Mouse (Mus musculus): Measurements from ENCODE around the gene Kcp. TPM values are rescaled to one million over a fixed set of nuclear protein-coding genes. Genes with fewer than 3 reads are reported as not detected.
A peak's percentile ranks its signal among the peaks of the same experiment; 100 is the strongest.

Kcp gene
- polyA plus RNA-seq, 1 experiment, result 26.4 TPM

GRCm38 (mm10) chr6:29500177-29500576, 7.6 kb downstream of the Kcp start:
- Histone ChIP-seq H3K4me3 (ENCODE audit: insufficient read depth, low read depth, low read length) (no peak overlapping the region), H3K27ac (replicated peaks; ENCODE audit: low read depth, low read length) (no peak overlapping the region), H3K4me1 (ENCODE audit: control insufficient read depth, insufficient read depth, insufficient read length, low read length) (no peaks in the 10 kb centered on the region)

GRCm38 (mm10) chr6:29497791-29498190, 10.0 kb downstream of the Kcp start:
- no peaks in the 10 kb centered on the region for H3K4me1 ChIP-seq (ENCODE audit: control insufficient read depth, insufficient read depth, insufficient read length, low read length)
- H3K27ac ChIP-seq (replicated peaks; ENCODE audit: low read depth, low read length), result no peak overlapping the region
- no peak overlapping the region for H3K4me3 ChIP-seq (ENCODE audit: insufficient read depth, low read depth, low read length)

- no peak overlapping the region for H3K4me3 ChIP-seq (ENCODE audit: insufficient read depth, low read depth, low read length)
- H3K4me1 ChIP-seq (ENCODE audit: control insufficient read depth, insufficient read depth, insufficient read length, low read length), result no peaks in the 10 kb centered on the region
- no peak overlapping the region for H3K27ac ChIP-seq (replicated peaks; ENCODE audit: low read depth, low read length)
Observed at GRCm38 (mm10) chr6:29496270-29496669, 11.5 kb downstream of the Kcp start.

GRCm38 (mm10) chr6:29494101-29494500, 13.7 kb downstream of the Kcp start:
- Histone ChIP-seq H3K4me1 (ENCODE audit: control insufficient read depth, insufficient read depth, insufficient read length, low read length) (no peaks in the 10 kb centered on the region), H3K27ac (replicated peaks; ENCODE audit: low read depth, low read length) (no peak overlapping the region), H3K4me3 (ENCODE audit: insufficient read depth, low read depth, low read length) (no peak overlapping the region)

- Histone ChIP-seq H3K27ac (replicated peaks; ENCODE audit: low read depth, low read length) (no peak overlapping the region), H3K4me3 (ENCODE audit: insufficient read depth, low read depth, low read length) (no peak overlapping the region), H3K4me1 (ENCODE audit: control insufficient read depth, insufficient read depth, insufficient read length, low read length) (no peaks in the 10 kb centered on the region; the same call in 1 of the 2 replicates)
Observed at GRCm38 (mm10) chr6:29485951-29486350, 21.8 kb downstream of the Kcp start.

GRCm38 (mm10) chr6:29484716-29485559, 22.8 kb downstream of the Kcp start:
- H3K27ac ChIP-seq (replicated peaks; ENCODE audit: low read depth, low read length), result no peak overlapping the region
- H3K4me3 ChIP-seq (ENCODE audit: insufficient read depth, low read depth, low read length), result peak overlapping the region; percentile 47
- no peaks in the 10 kb centered on the region; the same call in 1 of the 2 replicates for H3K4me1 ChIP-seq (ENCODE audit: control insufficient read depth, insufficient read depth, insufficient read length, low read length)

GRCm38 (mm10) chr6:29482691-29483090, 25.1 kb downstream of the Kcp start:
- H3K4me1 ChIP-seq (ENCODE audit: control insufficient read depth, insufficient read depth, insufficient read length, low read length), result no peaks in the 10 kb centered on the region; the same call in 1 of the 2 replicates
- H3K27ac ChIP-seq (replicated peaks; ENCODE audit: low read depth, low read length), result no peak overlapping the region
- no peak overlapping the region for H3K4me3 ChIP-seq (ENCODE audit: insufficient read depth, low read depth, low read length)

GRCm38 (mm10) chr6:29474736-29475135, 33.0 kb downstream of the Kcp start:
- H3K27ac ChIP-seq (replicated peaks; ENCODE audit: low read depth, low read length), result peak overlapping the region; percentile 95
- H3K4me1 ChIP-seq (ENCODE audit: control insufficient read depth, insufficient read depth, insufficient read length, low read length), result peaks cover 3% of the 10 kb centered on the region; the same call in 1 of the 2 replicates
- peak overlapping the region; percentile 62; the same call in 1 of the 2 replicates for H3K4me3 ChIP-seq (ENCODE audit: insufficient read depth, low read depth, low read length)

GRCm38 (mm10) chr6:29473941-29474691, 33.6 kb downstream of the Kcp start:
- peak overlapping the region; percentile 62 for H3K4me3 ChIP-seq (ENCODE audit: insufficient read depth, low read depth, low read length)
- H3K27ac ChIP-seq (replicated peaks; ENCODE audit: low read depth, low read length), result peak overlapping the region; percentile 95
- peaks cover 3% of the 10 kb centered on the region; the same call in 1 of the 2 replicates for H3K4me1 ChIP-seq (ENCODE audit: control insufficient read depth, insufficient read depth, insufficient read length, low read length)

- H3K4me1 ChIP-seq (ENCODE audit: control insufficient read depth, insufficient read depth, insufficient read length, low read length), result peaks cover 3% of the 10 kb centered on the region; the same call in 1 of the 2 replicates
- no peak within 1 kb of the TSS for H3K4me3 ChIP-seq (ENCODE audit: insufficient read depth, low read depth, low read length)
- H3K27ac ChIP-seq (replicated peaks; ENCODE audit: low read depth, low read length), result no peak within 1 kb of the TSS
Observed at GRCm38 (mm10) chr6:29471137-29471536, 36.6 kb downstream of the Kcp start, which contains the start of gene Atp6v1fnb. TSS of gene Atp6v1fnb (plus strand) at chr6:29471437.

- Histone ChIP-seq H3K4me1 (ENCODE audit: control insufficient read depth, insufficient read depth, insufficient read length, low read length) (no peaks in the 10 kb centered on the region), H3K27ac (replicated peaks; ENCODE audit: low read depth, low read length) (no peak overlapping the region), H3K4me3 (ENCODE audit: insufficient read depth, low read depth, low read length) (peak overlapping the region; percentile 89)
Observed at GRCm38 (mm10) chr6:29468851-29469250, 38.9 kb downstream of the Kcp start.

GRCm38 (mm10) chr6:29467583-29468354, 40.0 kb downstream of the Kcp start, which contains the start of gene Atp6v1f:
TSS of gene Atp6v1f (plus strand) at chr6:29467718.
- H3K27ac ChIP-seq (replicated peaks; ENCODE audit: low read depth, low read length), result peak within 1 kb of the TSS; percentile 32
- peak within 1 kb of the TSS; percentile 89 for H3K4me3 ChIP-seq (ENCODE audit: insufficient read depth, low read depth, low read length)
- no peaks in the 10 kb centered on the region for H3K4me1 ChIP-seq (ENCODE audit: control insufficient read depth, insufficient read depth, insufficient read length, low read length)

GRCm38 (mm10) chr6:29463388-29463787, 44.4 kb downstream of the Kcp start:
- H3K4me1 ChIP-seq (ENCODE audit: control insufficient read depth, insufficient read depth, insufficient read length, low read length), result no peaks in the 10 kb centered on the region
- no peak overlapping the region for H3K4me3 ChIP-seq (ENCODE audit: insufficient read depth, low read depth, low read length)

GRCm38 (mm10) chr6:29461502-29461901, 46.2 kb downstream of the Kcp start:
- no peak overlapping the region for H3K27ac ChIP-seq (replicated peaks; ENCODE audit: low read depth, low read length)
- H3K4me1 ChIP-seq (ENCODE audit: control insufficient read depth, insufficient read depth, insufficient read length, low read length), result no peaks in the 10 kb centered on the region
- no peak overlapping the region for H3K4me3 ChIP-seq (ENCODE audit: insufficient read depth, low read depth, low read length)

More at GRCm38 (mm10) chr6:29463388-29463787, 44.4 kb downstream of the Kcp start:
- H3K27ac ChIP-seq (replicated peaks; ENCODE audit: low read depth, low read length), result no peak overlapping the region

GRCm38 (mm10) chr6:29450667-29451066, 57.1 kb downstream of the Kcp start:
- H3K4me3 ChIP-seq (ENCODE audit: insufficient read depth, low read depth, low read length), result no peak overlapping the region
- H3K4me1 ChIP-seq (ENCODE audit: control insufficient read depth, insufficient read depth, insufficient read length, low read length), result no peaks in the 10 kb centered on the region

More at GRCm38 (mm10) chr6:29450667-29451066, 57.1 kb downstream of the Kcp start:
- H3K27ac ChIP-seq (replicated peaks; ENCODE audit: low read depth, low read length), result no peak overlapping the region
